Mouse (Mus musculus) left cerebral cortex, postnatal 10 days (tissue): ENCODE measurements around the gene Calhm3. TPM values are rescaled to one million over a fixed set of nuclear protein-coding genes. Genes with fewer than 3 reads are reported as not detected.

Source experiments
- DNase-seq, 2 experiments: peaks; one replicate each; pipeline ENCODE4 v3.0.0; 2021 to 2022; ENCODE audit warnings: low spot score in 2 of 2, mixed read lengths in 1 of 2; ENCODE audit errors: extremely low spot score in 1 of 2
- intact Hi-C: fragments of 180-260 bp; cut with DNase I; formaldehyde crosslinking; loops from one replicate; pipeline ENCODE4 v1.15.1; 2025
- total RNA-seq, 2 experiments: library from RNA; stranded (reverse); gene quantifications; 2 replicates each; pipeline ENCODE4 v1.2.3; 2021

Calhm3 gene
- total RNA-seq, result not detected

DNA sequence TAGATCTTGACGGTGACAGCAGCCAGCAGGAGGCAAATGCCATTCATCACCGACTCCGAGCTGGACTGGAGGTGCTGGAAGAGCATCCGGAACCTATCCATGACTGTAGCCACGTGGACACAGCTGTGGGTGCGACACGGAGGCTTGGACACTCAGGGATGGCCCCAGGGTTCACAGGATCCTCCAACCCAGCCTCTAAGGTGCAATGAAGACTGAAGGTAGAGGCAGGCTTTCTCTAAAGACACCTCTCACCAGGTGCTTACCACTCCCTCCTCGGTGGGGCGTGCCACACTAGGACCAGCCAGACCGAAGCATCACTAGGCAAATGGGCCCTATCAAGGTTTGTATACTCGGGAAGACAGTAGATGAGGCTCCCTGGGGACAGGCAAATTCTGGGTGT lies at the start of gene Calhm3:
Calhm3 (minus strand) TSS at position 101 of the 400 bp plus-strand sequence.
- no peak for DNase-seq
- intact Hi-C loops, result no loop called here

DNA sequence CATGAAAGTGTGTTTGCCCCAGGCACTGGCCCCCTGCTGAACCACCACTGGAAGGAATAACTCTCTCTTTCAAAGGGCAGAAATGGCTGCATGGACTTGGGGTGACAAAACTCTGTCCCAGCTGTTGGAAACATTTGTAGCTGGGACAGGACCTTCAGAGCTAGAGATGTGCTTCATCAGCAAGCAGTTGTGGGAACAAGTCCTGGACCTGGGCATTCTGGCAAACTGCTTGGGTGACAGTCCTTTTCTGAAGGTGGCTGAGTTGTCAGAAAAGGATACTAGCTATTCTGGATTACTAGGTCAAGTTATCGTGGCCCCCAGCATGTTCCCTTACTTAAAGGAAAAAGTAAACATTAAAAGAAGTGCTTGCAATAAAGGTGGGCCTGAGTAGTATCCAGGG lies 48.6 kb upstream of the Calhm3 start:
- DNase-seq, result no peak
- intact Hi-C loops, result no loop called here

GRCm38 (mm10) chr19:47204653-47205052 lies 47.1 kb upstream of the Calhm3 start:
- no peak for DNase-seq
- intact Hi-C loops, result no loop called here

DNA sequence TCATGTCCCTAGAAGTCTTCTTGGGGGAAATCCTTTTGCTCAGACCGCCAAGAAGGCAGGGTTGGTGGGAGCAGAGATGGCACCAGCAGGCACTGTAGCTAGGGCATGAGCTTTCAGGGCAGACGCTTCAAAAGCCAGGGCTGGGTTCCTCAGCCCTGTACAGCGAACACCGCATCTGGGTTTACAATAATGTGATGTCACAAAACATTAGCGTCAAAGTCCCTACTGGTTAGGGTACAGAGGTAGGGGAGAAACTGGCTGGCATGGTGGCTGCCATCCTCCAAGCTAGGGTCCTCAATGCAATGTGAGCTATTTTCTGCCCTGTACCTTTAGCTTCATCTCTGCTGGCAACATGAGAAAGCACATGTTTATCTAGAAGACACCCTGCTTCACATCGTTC lies 45.5 kb upstream of the Calhm3 start:
- DNase-seq, result no peak
- intact Hi-C loops, result no loop called here

DNA sequence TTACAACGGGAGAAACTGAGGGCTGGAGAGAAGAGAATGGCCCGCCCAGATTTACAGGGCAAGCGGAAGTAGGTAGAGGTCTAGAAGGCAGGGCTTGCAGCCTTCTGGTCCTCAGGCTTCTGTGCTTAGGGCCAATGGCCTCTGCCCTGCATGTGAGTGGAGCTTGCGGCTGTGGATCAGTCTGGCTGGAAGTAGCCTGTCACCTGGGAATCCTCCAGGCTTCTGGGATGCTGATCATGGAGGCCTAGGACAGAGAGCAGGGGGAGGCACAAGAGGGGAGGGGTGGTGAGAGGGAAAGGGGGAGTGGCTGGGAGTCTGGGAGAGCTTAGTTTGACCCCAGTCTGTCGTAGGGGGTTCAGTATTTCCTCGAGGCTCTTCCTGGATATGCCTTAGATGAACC lies 44.9 kb upstream of the Calhm3 start:
- intact Hi-C loops, result no loop called here
- DNase-seq, result no peak

DNA sequence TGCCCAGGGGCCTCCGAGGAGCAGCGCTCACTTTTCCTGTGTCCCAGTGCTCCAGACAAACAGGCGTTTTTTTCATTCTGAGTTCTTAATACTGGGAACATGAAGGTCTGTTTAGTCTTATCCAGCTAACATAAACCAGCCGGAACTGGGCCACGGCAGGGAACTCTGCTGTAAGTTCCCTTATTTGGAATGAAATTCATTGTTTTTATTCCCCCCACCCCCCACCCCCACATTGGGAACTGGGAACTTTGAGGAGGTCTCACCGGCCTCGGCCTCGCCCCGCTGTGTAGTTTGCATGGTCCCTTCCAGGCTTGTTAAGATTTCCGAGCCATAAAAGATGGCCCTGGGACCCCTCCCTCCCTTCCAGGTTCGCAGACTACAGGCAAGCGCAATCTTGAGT lies 44.4 kb upstream of the Calhm3 start:
- no peak for DNase-seq
- intact Hi-C loops, result no loop called here

- no peak for DNase-seq
- intact Hi-C loops, result no loop called here
Measured at GRCm38 (mm10) chr19:47198671-47199350, 41.2 kb upstream of the Calhm3 start.

DNA sequence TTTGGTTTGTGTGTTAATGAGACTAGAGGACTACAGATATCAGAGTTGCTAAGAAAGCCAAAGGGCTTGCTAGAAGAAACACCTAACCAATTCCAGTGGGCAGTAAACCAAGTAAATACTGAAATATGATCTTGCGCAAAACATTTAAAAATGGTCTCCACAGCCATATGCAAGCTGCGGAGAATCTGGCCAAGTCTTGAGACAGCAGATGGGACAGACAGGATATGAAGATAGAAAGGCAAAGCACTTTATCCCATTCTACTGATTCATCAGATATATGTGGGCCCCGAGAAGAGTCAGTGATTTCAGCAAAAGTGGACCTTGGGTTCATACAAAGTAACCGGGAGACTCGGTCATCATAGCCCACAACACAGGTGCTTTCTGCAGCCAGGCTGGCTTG lies 34.6 kb upstream of the Calhm3 start:
- intact Hi-C loops, result no loop called here
- no peak for DNase-seq

- DNase-seq, result no peak
- intact Hi-C loops, result no loop called here
Measured at GRCm38 (mm10) chr19:47188515-47189128, 31.1 kb upstream of the Calhm3 start.

DNA sequence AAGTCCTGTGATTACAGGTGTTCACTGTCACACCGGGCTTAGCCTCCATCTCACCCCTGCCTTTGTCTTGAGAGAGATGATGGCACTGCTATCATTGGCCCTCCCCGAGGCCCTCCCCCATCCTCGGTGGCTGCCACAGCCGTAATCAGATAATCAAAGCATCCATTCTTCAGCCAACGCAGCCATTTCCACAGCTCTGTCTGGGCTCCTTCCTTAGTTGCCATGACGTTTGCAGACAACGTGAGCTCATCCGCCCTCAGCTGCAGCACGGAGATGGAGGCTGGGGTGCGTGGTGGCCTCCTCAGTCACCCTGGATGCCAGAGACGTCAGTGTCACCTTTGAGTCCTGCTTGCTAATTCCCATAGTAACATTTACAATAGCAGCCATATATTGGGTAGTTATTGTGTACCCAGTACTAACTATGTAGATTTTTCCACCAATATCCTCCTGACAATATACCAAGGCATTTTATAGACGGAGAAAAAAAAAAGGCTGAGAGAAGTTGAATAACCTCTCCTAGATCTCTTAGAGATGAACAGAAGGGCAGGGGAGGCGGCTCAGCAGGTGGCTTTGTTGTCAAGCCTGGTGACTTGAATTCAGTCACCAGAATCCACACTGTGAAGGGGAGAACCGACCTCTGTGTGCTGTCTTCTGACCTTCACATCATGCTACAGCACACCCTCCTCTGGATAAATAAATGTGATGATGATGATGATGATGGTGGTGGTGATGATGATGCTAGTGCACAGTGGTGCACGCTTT lies 29.1 kb upstream of the Calhm3 start:
- intact Hi-C loops, result no loop called here

GRCm38 (mm10) chr19:47184736-47185135 lies 27.2 kb upstream of the Calhm3 start:
- intact Hi-C loops, result no loop called here
- DNase-seq, result no peak

More for the DNA sequence above, 29.1 kb upstream of the Calhm3 start:
- DNase-seq, result peak in 1 of 2 experiments; percentile 42

DNA sequence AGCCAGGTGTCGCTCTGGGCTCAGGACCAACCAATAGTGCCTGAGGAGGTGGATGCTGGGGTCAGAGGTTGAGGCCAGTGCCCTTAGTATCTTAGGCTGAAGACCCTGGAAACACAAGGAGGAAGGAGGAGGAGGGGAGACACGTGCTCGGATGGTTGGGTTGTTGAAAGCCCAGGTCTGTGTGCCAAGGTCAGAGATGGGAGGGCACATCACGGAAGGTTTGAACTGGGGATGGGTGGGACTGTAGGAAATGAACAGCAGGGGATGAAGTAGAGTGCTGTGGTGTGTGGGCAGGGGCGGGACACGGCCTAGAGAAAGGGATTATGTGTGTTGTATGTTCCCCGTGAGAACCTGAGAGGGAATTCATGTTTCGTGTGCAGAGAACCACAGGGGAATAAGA lies 26.7 kb upstream of the Calhm3 start:
- intact Hi-C loops, result no loop called here

GRCm38 (mm10) chr19:47180011-47180410 lies 22.4 kb upstream of the Calhm3 start:
- intact Hi-C loops, result no loop called here

More for the DNA sequence above, 26.7 kb upstream of the Calhm3 start:
- DNase-seq, result no peak

DNA sequence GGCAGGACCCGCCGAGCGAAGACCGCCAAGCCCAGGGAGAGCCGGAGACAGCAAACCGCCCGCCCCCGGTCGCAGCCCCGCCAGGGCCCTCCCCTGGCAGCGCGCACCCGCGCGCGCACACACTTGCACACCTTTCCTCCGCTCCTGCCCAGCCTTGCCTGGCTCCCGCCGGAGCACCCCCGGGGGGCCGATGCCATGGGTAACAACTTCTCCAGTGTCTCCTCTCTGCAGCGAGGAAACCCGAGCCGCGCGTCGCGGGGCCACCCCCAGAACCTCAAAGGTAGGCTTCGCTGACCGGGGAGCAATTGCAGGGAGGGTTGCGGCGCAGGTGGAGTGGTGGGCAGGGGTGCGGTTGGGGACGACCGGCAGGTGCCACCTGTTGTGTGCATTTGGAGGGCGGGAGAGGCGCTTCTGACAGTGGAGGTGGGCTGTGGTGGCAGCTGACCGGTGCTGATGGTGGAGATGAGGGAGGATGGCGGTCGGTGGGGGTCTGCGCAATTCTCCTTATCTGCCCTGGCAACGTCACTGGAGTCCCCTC lies 21.8 kb upstream of the Calhm3 start:
- peak in 1 of 2 experiments; percentile 66 for DNase-seq
- intact Hi-C loops, result loop anchor here (2.0 to 5.0 kb wide), 2 partner anchors 83 to 159 kb away; no protein-coding TSS in a partner anchor

More at GRCm38 (mm10) chr19:47180011-47180410, 22.4 kb upstream of the Calhm3 start:
- no peak for DNase-seq

DNA sequence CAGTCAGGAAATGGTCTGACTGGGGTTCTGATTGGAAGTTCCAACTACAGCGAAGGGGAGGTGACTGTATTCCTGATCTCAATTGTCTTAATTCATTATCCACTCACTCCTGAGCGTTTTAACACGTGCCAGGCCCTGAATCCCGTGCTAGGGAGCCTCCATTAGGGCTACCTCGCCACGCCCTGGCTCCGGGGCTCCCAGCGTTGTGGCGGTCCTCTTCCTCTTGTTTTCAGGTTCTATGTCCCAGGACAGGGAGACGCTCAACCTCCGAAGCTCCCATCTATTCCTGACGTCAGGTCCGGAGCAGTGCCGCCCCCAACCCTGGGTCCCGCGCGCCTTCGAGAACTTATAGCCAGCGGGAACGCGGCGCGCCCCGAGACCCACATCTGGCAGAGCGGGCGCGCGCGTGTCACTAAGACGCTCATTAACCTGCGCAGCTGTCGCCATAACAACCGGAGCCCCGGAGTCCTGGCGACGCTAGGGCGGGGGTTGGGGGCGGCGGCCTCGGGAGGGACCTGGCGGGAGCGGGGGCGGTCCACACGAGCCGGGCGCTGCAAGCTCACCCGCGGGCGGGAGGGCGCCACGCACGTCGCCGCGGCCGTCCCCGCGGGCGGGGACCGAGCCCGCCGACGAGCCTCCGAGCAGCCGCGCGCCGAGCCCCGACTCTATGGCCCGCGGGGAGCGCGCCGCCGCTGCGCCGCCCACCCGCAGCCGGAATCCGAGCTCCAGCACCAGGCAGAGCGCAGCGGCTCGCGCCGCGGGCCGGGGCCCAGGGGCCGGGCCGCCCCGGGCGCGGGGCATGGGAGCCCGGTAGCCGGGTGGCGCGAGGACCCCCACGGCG lies 21.1 kb upstream of the Calhm3 start, which contains the start of gene Neurl1a:
Neurl1a (plus strand) TSS at position 390 of the 841 bp plus-strand sequence.
- intact Hi-C loops, result loop anchor here (2.0 to 5.0 kb wide), 2 partner anchors 84 to 160 kb away; no protein-coding TSS in a partner anchor
- DNase-seq, result peak in 1 of 2 experiments; percentile 79

- intact Hi-C loops, result loop anchor here (2.0 to 5.0 kb wide), 2 partner anchors 84 to 161 kb away; no protein-coding TSS in a partner anchor
- peak in 1 of 2 experiments; percentile 53 for DNase-seq
Measured at GRCm38 (mm10) chr19:47178001-47178400, 20.4 kb upstream of the Calhm3 start.

DNA sequence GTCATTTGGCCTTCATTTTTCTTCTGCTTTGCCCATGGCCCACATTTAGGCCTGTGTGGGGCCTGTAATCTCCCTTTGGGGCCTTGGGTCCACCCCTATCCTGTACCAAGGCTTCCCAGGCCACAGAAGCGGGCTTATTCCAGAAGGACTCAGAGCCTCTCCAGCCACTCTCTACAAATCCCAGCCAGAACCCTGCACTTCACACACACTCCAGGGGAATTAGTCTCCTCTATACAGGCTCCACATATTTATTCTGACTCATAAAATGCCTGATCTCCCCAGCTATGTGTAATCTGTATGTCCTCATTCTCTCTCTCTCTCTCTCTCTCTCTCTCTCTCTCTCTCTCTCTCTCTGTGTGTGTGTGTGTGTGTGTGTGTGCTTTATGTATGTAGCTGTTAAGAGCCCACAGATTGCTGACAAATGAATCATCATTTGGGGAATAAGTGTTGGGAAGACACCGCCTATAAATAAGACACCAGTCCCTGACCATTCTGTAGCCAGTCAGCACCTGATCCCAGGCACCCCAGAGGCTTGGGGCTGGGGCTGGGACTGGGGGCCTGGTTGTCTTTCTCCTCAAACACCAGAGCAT lies 19.4 kb upstream of the Calhm3 start:
- intact Hi-C loops, result loop anchor here (5.0 kb wide), 1 partner anchor 85 kb away; no protein-coding TSS in a partner anchor
- no peak for DNase-seq

DNA sequence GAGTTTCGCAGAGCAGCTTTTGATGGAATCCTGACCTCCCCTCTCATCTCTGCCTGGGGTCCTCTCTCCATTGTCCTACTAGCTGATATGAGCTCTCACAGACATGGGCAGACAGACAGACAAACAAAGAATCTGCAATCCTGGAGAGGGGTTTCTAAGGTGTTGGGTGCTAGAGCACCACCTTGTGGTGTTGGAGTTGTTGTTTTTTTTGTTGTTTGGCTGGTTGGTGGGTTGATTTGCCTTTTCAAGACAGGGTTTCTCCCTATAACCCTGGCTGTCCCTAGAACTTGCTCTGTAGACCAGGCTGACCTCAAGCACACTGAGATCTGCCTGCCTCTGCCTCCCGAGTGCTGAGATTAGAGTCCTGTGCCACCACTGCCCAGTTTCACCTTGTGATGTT lies 17.9 kb upstream of the Calhm3 start:
- intact Hi-C loops, result loop anchor here (5.0 kb wide), 1 partner anchor 87 kb away; no protein-coding TSS in a partner anchor
- DNase-seq, result no peak
